Mouse (Mus musculus) neutrophil, adult 83 days (primary cell): ENCODE measurements around the gene Nfkbid. TPM values are rescaled to one million over a fixed set of nuclear protein-coding genes. Genes with fewer than 3 reads are reported as not detected.

ENCODE experiments used
- total RNA-seq, 2 experiments: library from RNA; stranded (reverse); gene quantifications; one replicate each; pipeline ENCODE4 v1.2.4; 2023

Gene Nfkbid
- 10 to 100 TPM; 61.7 to 67.0 TPM for total RNA-seq

DNA sequence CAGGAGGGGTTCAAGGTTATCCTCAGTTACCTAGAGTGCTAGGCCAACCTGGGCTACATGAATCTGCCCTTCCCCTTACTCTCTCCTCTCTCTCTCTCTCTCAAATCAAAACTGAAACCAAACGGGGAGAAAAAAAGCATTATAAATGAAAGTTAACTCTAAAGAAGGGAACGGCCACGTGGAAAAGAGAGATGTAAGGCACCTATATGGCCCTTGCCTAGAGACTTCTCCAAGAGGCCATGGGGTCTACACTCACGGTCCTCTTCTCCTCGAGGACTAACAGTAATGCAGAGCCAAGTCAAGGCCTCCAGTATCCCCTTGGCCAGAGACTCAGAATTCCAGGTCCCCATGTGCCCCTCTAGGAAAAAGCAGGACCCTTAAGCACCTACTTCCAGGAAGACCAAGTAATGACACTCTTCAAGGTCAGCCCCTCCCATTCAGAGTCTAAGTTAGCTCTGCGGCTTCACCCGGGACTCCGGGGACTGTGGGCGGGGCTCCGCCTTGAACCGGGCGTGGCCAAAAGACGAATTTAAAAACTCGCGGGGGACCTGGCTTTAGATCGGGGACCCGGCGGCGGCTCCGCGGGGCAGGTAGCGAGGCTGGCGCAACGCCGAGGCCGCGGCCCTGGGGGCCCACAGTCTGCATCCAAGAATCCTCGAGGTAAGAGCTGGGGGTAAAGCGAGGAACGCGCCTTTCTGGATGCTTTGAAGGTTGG is at the start of gene Nfkbid:
Nfkbid (plus strand) TSS at position 558 of the 715 bp plus-strand sequence.

DNA sequence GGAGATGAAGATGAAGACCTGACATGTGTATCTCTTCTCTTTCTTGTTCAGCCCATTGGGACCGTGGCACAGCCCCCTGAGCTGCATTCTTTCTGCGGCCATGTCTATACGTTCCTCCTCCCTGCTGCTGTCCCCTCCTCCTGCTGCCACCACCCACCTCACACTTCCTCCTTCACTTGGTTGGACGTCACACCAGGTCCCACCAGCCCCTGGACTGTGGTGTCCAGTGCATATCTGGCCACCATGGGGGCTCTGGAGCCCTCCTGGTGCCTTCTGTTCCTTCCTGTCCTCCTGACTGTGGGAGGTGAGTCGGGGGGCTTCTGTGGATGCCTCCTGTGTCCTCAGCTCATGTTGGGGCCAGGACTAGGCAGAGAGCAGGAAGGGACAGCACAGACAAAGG is 7.9 kb upstream of the Nfkbid start, which contains the start of gene Tyrobp:
Tyrobp (plus strand) TSS at position 165 of the 400 bp plus-strand sequence.

DNA sequence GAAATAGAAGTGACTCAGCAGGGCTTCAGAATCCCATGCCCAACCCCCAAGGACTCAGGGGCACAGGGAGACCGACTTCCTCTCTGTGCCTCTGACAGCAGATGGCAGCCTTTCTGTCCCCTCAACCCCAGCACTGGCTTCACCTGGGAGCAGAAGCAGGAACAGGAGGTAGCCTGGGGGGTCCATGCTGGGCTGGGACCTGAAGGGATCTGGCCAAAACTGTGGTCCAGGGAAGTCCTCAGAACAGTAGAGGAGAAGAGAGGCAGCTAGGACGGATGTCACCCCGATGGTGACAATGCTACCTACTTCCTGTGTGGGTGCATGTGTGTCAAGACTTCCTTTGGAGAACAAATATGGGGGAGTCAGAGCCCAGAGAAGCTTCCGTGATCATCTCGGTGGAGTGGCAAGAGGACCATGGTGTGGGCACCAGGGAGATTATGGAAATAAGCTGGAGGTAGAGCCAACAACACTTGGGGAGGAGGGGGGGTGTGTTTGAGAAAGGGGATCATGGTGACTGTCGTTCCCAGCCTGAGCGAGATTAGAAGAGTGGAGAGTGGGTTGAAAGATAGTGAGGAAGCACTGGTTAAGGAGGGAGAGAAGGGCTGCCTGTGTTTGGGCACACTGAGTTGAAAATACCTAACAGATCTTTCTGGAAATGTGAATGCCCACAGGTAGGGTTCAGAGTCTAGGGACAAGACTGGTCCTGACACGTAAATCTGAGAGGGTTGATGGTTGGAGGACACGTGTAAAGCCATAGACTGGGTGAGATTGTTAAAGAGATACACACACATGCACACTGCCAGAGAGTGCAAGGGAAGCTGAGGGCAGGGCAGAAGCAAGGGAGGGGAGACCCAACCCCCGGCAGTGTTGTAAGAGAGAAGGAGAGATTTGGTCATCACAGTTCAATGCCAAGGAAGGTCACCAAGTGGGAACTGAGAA is 1.7 kb upstream of the Nfkbid start, which contains the start of gene Hcst:
Hcst (minus strand) TSS at position 294 of the 939 bp plus-strand sequence.

DNA sequence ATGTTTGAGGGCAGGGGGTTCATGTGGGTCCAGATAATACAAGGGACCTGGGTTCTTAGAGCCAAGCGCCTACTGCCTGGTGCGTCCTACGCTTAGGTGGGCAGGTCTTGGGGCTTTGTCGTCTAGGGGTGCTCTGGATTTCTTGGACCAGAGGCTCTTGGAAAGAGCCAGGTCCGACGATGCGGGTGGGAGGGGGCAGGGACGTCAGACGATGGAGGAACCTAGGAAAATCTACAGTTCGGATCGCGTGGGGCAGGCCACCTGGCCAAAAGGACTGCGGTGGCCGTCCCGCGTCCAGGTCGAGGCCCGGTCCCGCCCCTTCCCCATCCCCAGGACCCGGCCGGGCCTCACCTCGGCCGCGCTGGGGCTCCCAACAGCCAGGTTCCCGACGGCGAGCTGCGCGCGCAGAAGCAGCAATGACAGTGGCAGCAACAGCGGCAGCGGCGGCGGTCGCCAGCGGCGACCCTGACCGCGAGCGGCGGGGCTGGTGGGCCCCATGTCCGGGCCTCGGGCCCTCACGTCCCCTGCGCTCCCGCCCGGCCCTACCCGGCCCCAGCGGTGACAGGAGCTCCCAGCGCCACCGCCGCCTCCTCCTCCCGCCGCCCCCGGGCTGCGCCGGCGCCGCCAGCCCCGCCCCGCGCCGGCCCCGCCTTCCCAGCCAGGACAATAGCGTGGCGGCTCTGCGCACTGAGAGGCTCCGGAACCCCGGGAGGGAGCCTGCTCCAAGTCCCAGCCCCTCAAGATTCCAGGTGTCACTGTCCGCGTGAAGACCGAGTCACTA is 23.6 kb downstream of the Nfkbid start, which contains the start of gene Aplp1:
Aplp1 (minus strand) TSS at position 565 of the 781 bp plus-strand sequence.

DNA sequence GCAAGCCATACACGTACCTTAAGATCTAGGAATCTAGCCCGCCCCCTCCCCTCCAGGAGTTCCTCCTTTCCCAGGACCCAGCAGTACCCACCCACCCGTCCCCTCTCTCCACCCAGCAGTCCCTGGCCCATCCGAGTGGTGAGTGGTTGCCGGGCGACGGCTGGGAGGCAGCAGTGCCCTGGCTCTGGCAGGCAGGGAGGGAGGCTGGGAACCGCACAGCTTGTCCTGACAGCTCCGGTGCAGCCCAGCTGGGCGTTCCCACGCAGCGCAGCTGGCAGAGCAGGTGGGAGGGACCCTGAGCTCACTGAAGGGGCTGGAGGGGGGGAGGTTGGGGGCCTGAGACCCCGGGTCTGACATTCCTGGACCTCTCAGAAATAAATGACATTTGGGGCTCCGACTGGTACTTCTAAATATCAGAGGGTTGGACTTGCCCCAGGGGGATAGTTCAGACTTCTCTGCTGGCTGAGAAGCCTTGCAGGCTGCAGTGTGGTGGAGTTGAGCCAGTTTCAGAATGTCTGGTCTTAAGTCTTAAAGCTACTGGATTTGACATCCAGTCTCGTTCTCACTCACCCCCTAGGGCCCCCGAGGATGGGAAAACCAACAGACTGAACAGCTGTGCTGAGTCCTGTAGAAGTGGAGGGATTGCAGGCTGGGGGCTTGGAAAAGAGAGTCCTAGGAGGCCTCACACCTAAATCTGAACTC is 36.2 kb downstream of the Nfkbid start, which contains the start of the genes Kirrel2 and Nphs1:
Kirrel2 (minus strand) TSS at position 62 of the 702 bp plus-strand sequence.
Nphs1 (plus strand) TSS at position 687 of the 702 bp plus-strand sequence.

Other genes with a start within 250 kb of the Nfkbid start
- 1 to 10 TPM in 1 of 2 experiments, not detected in 1; 1.4 TPM for gene Cox7a1, start 237.6 kb upstream of the Nfkbid start, total RNA-seq
- 100 to 1,000 TPM; 216 to 218 TPM for gene Capns1, start 222.9 kb upstream of the Nfkbid start, total RNA-seq
- 10 to 100 TPM; 29.7 to 30.5 TPM for gene Polr2i, start 189.8 kb upstream of the Nfkbid start, total RNA-seq
- 10 to 100 TPM; 47.2 to 53.8 TPM for gene Tbcb, start 189.5 kb upstream of the Nfkbid start, total RNA-seq
- not detected for gene Ovol3, start 186.0 kb upstream of the Nfkbid start, total RNA-seq
- 1 to 10 TPM; 1.0 to 1.1 TPM for gene Thap8, start 141.6 kb upstream of the Nfkbid start, total RNA-seq
- gene Wdr62, start 141.3 kb upstream of the Nfkbid start, total RNA-seq = 10 to 100 TPM; 15.1 to 21.7 TPM
- not detected for gene Clip3, start 130.0 kb upstream of the Nfkbid start, total RNA-seq
- 10 to 100 TPM; 11.1 to 13.8 TPM for gene Alkbh6, start 113.0 kb upstream of the Nfkbid start, total RNA-seq
- under 1 TPM in 1 of 2 experiments, not detected in 1; 0.77 TPM for gene Syne4, start 106.9 kb upstream of the Nfkbid start, total RNA-seq
- under 1 TPM; 0.31 to 0.33 TPM for gene E130208F15Rik, start 100.0 kb upstream of the Nfkbid start, total RNA-seq
- gene Sdhaf1, start 97.8 kb upstream of the Nfkbid start, total RNA-seq = 1 to 10 TPM; 2.0 to 3.4 TPM
- not detected for gene Lrfn3, start 59.0 kb upstream of the Nfkbid start, total RNA-seq
- gene Tyrobp, start 8.0 kb upstream of the Nfkbid start, total RNA-seq = 1,000 to 10,000 TPM; 1,969 to 2,032 TPM
- gene Hcst, start 1.9 kb upstream of the Nfkbid start, total RNA-seq = 100 to 1,000 TPM; 116 to 124 TPM
- gene Aplp1, start 23.8 kb downstream of the Nfkbid start, total RNA-seq = under 1 TPM in 1 of 2 experiments, not detected in 1; 0.35 TPM
- not detected for gene Kirrel2, start 36.0 kb downstream of the Nfkbid start, total RNA-seq
- not detected for gene Nphs1, start 36.6 kb downstream of the Nfkbid start, total RNA-seq
- gene Prodh2, start 71.9 kb downstream of the Nfkbid start, total RNA-seq = not detected
- gene Arhgap33, start 113.3 kb downstream of the Nfkbid start, total RNA-seq = 10 to 100 TPM; 17.6 to 19.1 TPM
- gene Hspb6, start 130.4 kb downstream of the Nfkbid start, total RNA-seq = 1 to 10 TPM; 5.0 to 5.5 TPM
- gene Proser3, start 130.6 kb downstream of the Nfkbid start, total RNA-seq = 1 to 10 TPM; 4.4 to 5.1 TPM
- 10 to 100 TPM; 24.1 to 36.0 TPM for gene Lin37, start 138.1 kb downstream of the Nfkbid start, total RNA-seq
- gene U2af1l4, start 141.6 kb downstream of the Nfkbid start, total RNA-seq = 10 to 100 TPM; 36.6 to 41.9 TPM
- gene Gm49396, start 141.6 kb downstream of the Nfkbid start, total RNA-seq = 1 to 10 TPM; 4.6 to 5.6 TPM
- 100 to 1,000 TPM; 117 to 126 TPM for gene Psenen, start 141.9 kb downstream of the Nfkbid start, total RNA-seq
- gene Igflr1, start 143.7 kb downstream of the Nfkbid start, total RNA-seq = 1 to 10 TPM; 2.3 to 4.4 TPM
- gene Kmt2b, start 167.0 kb downstream of the Nfkbid start, total RNA-seq = 10 to 100 TPM; 51.8 to 52.4 TPM
- under 1 TPM in 1 of 2 experiments, not detected in 1; 0.44 TPM for gene Zbtb32, start 177.2 kb downstream of the Nfkbid start, total RNA-seq
- gene Upk1a, start 191.1 kb downstream of the Nfkbid start, total RNA-seq = under 1 TPM in 1 of 2 experiments, not detected in 1; 0.29 TPM
- gene Cox6b1, start 204.4 kb downstream of the Nfkbid start, total RNA-seq = 100 to 1,000 TPM; 236 to 278 TPM
- not detected for gene Etv2, start 214.1 kb downstream of the Nfkbid start, total RNA-seq
- gene Rbm42, start 228.6 kb downstream of the Nfkbid start, total RNA-seq = 10 to 100 TPM; 73.6 to 73.7 TPM
- gene Haus5, start 243.3 kb downstream of the Nfkbid start, total RNA-seq = 10 to 100 TPM; 19.2 to 25.8 TPM
- gene Pmis2, start 249.9 kb downstream of the Nfkbid start, total RNA-seq = not detected